Mouse (Mus musculus) erythroid progenitor cell, adult 5-6 weeks (primary cell): Measurements from ENCODE around the gene Wdr48. TPM values are rescaled to one million over a fixed set of nuclear protein-coding genes. Genes with fewer than 3 reads are reported as not detected.

Experiments used
- ATAC-seq: replicated peaks from 2 replicates; pipeline ENCODE4 v1.8.0; 2016; ENCODE audit warnings: moderate number of reproducible peaks, mild to moderate bottlenecking, moderate TSS enrichment, inconsistent platforms; ENCODE audit not compliant: poor library complexity, low FRiP score, severe bottlenecking
- total RNA-seq, 2 experiments: library from RNA; stranded (forward) in 1 of 2; stranded (reverse) in 1 of 2; fragments of 150-400 nt in 1 of 2; fragments of 186-747, 209-891 nt in 1 of 2; gene quantifications; 2 replicates each; pipeline versions ENCODE4 v1.2.3 to v1.2.4; 2015 to 2017; ENCODE audit warnings: low replicate concordance in 2 of 2

Wdr48 gene
- total RNA-seq (2015; ENCODE audit: low replicate concordance) (52.4 and 67.8 TPM in 2 replicates), total RNA-seq (2017; ENCODE audit: low replicate concordance) (52.1 and 63.9 TPM in 2 replicates)

DNA sequence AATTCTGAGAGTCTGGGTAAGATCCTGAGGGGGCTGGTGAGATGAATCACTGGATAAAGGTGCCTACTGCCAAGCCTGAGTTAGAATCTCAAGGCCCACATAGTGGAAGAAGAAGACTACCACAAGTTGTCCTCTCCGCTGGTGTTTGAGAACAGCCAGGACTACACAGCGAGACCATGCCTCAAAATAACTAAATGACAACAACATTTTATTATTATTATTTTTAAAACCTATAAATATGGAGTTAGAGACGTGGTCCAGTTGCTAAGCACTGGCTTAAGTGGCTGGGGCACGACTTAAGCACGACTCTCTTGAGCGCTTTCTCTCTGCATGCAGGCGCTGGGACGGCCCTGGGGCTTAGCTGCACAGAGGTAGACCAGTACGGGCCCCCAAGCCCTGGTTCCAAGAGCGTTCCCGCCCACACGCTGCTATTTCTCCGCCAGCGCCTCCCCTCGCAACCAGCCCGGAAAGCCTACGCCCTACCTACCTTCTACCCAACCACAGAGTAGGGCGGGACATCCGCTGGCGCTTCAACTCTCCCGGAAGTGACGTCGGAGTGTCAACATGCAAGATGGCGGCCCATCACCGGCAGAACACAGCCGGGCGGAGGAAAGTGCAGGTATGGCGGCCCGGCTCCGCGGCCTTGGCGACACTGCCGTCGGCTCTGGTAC is at the start of gene Wdr48:
Gene Wdr48, plus strand, starts transcription at position 540 of the 671 bp plus-strand sequence.
- ATAC-seq, result peak; percentile 99

DNA sequence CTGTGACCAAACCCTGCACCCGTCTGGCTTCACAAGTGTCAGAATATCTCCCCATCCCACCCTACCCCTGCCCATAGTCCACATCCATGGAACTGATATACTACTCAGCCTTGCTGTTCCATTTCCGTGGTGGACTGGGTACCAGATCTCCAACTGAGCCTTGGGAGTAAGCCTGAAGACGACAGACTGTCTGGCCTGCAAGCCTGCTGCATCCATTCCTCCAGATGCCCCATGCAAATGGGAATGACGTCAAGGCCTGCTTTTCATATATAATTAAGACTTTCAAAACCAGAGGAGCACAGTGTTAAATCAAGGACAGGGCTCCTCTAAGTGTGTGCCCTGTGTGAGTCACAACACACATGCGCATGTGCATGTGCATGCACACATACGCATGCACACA is 47.5 kb upstream of the Wdr48 start:
- ATAC-seq, result no peak

DNA sequence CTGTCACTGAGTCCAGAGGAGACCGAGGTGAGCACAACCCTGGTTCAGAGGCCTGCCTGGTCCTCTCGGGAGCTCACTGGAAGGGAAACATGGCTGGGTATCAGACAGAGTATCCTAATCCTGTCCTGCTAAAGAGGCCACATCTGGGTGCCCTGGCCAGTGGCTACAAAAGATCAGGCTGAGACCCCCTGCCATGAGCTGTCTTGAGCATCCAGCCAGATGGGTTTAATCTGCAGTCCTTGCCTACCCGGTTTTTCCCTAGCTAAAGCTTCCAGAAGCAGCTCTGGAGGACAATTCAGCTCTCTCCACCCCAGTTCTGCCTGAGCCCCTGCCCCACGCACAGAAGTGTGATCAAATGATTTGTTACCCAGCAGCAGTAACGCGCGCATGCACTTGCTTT is 46.0 kb upstream of the Wdr48 start:
- no peak for ATAC-seq

DNA sequence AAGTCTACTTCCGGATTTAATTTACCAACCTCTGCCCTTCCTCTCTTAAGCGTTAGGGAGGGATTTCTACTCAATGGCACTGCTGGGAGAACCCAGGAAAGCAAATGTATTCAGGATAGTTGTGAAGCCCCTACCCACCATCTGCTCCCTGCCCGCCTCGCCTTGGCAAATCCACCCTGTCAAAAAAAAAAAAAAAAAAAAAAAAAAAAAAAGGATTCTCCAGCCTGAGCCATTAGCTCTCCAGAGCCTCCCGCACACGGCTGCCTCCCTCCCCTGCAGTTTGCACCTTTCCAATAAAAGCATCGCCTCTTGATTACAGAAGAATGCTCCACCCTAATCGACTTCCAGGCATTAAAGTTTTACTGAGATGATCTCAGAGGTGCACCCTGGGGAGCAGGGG is 45.5 kb upstream of the Wdr48 start:
- no peak for ATAC-seq

DNA sequence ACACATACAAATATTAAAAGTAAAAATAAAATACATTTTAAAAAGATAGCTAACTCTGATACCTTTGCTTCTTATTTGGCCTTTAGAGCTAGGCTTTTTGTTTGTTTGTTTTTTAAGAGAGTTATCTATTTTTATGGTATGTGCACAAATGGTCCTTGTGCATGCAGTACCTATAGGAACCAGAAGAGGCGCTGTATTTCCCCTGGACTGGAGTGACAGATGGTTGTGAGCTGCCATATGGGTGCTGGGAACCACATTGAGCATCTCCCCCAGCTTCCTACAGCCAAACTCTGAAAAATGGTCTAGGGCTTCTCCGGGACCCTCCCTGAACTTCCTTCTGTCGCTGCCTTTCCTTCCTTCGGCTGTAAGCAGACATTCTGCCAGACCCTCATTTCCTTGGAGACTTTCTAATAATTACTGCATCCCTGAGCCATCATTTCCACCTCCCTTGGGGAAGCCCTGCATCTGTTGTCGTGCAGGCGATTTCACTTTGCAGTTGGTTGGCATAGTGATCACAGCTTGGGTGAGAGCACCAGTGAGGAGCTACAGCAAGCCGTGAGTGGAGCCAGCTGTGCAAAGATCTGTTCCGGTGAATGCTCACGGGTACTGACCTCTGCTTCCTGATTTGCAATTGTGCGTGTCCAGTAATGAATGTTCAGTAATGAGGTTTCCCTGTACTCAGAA is 42.2 kb upstream of the Wdr48 start:
- no peak for ATAC-seq

DNA sequence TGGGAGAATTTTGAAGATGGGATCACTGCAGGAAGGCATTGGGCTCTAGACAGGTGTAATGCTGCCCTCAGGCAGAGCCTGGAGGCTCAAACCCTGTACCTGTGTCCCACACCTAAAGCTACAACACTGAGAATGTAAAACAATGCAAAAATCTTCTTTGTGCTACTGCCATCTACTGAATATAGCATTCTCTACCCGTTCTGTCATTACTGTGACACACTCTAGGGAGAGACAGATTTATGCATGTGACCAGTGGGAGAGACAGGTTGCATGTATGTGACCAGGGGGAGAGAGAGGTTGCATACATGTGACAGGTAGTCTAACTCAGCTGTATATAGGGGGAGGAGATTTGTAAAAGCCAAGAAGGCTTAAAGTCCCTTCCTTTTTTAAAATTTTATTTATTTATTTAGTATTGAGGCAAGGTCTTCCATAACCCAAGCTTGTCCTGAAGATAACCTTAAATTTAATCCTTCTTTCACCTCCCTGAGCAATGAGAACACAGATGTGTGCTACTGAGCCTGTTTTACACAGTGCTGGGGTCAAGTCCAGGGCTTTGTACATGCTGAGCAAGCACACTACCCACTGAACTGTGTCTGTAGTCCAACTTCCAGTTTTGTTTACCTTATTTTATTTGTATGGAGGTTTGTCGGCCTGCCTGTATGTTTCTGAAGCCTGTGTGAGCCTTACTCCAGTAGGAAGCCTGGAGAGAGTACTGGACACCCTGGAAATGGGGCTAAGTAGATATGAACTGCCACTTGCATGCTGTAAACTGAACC is 41.4 kb upstream of the Wdr48 start:
- no peak for ATAC-seq

DNA sequence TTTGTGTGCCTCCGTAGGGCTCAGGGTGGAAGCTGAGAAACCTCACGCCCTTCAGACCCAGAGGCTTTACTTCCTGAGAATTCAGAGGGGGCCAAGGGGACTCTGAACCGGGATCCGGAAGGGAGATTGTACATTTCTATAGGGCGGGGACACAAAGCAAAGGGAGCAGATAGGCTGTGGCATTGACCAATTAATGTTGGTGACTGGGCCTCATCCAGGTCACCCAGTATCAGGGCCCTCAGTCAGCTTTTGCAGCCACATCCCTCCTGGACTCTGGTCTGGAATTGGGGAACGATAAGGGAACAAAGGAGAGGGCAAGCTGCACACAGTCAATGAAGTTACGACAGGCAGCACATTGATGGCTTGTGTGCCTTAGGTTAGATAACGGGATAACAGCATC is 40.5 kb upstream of the Wdr48 start:
- no peak for ATAC-seq

DNA sequence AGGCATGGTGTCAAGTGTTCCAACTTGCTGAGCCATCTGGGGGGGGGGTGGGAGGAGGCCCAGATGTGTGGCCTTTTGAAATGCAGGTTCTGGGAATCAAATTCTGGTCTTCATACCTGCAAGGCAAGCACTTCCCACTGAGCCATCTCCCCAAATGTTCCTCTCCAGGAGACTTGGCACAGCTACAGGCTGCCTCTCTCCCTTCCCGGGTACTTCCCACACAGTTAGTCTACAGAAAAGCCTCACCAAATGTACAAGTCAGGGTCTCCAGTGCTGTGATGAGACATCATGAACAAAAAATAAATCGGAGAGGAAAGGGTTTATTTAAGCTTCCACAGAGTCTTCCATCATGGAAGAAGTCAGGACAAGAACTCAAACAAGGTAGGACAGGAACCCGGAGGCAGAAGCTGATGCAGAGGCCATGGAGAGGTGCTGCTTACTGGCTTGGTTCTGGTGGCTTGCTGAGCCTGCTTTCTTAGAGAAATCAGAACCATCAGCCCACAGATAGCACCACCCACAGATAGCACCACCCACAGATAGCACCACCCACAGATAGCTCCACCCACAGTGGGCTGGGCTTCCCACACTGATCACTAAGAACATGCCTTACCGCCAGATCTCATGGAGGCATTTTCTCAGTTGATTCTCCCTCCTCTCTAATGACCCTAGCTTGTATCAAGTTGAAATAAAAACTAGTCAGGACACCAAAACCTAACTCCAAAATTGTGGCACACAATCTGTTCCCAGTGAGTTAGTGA is 7.4 kb upstream of the Wdr48 start:
- no peak for ATAC-seq

DNA sequence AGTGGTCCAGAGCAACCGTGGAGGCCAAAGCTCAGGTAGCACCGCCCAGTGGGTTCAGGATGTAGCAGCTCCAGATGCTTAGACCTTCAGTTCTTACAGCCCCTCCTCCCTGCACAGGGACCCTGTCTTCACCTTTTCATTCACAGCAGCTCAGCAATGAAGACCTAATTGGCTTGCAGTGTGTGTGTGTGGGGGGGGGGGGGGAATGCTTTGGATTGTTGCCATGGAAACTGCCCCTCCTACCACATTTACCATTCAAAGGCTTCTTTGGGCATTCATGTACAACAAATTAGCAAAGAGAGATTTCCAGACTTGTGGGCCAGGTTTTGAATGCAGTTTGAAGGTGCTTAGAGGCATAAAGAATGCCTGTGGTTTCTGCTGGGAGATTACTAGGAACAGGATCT is 5.8 kb upstream of the Wdr48 start:
- no peak for ATAC-seq

DNA sequence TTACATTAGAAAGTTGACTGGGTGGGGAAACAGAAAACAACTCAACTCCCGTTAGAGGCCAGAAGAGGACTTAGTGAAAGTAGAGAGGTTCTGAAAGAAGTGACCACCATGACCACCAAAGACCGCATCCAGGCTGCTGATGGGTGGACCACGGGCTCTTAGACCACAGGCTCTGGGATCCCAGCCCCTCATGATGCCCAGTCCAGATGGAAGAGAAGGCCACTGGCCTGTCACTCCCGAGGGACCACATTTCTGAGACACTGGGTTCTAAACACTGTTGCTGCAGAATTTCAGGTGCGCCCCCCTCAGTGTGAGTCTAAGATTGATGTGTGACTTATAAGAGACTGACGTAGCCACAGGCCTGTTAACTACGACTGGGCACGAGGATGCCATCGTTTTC is 5.2 kb upstream of the Wdr48 start:
- ATAC-seq, result no peak

DNA sequence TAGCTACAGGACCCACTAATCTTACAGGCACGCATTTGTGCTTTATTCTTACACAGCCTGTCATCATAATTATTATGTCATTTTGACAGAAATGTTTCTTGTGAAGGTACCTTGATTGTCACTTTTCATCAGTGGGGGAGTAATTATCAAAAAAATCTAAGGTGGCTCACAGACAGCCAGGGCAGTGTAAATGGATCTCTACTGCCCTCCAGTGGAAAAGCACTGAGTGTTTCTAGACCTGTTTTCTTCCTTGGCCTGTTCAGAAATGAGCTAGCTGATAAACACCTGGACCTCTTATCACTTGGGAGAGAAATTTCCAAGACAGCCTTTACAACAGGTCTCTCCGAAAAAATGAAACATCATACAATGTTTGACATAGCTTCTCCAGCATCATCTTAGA is 4.0 kb upstream of the Wdr48 start:
- ATAC-seq, result no peak

DNA sequence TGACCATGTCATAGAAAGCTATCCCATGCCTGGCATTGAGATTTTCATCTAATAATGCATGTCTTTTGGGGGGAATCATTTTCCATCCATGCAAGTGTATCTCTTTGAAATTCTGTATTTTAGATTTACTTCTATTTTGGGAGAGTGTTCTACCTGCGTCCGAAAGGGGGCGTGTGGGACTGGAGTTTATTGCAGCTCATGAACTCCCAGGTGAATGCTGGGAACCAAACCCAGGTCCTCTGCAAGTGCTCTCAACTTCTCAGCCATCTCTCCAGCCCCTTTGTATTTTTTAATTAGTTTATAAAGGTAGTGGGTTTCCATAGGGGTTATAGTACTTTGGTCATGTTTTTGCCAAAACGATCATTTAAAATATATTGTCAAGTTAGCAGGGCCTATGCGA is 797 bp upstream of the Wdr48 start:
- ATAC-seq, result no peak

DNA sequence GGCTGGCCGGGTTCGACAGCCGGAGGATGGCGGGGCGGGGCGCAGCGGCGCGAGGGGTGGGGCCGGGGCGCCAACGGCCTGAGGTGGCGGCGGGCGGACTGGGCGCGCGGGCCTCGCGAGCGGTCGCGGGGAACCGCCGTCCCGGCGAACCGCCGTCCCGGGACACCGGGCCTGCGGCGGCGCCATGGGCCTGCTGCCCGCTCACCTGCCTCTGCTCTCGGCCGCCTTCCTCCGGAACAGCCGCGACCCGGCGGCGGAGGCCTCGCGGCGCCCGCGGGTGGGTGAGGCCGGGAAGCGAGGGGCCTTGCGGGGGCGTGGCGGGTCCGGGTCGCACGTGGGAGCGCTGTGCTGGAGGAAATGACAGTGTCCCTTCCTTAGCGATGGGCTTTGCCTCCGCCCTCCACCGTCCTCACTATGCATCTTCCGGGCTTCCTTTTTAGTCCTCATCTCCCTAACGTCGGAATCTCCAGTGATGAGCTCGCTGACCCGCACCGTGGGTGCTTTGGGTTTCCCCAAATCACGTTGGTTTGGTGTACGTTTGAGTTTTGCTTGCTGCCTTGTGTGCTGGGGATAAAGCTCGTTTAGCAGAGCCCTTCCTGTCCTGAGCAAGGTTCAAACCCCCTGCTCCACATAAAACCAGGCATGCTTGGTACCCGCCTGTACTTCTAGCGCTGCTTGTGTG is 503 bp downstream of the Wdr48 start:
- peak; percentile 37 for ATAC-seq

DNA sequence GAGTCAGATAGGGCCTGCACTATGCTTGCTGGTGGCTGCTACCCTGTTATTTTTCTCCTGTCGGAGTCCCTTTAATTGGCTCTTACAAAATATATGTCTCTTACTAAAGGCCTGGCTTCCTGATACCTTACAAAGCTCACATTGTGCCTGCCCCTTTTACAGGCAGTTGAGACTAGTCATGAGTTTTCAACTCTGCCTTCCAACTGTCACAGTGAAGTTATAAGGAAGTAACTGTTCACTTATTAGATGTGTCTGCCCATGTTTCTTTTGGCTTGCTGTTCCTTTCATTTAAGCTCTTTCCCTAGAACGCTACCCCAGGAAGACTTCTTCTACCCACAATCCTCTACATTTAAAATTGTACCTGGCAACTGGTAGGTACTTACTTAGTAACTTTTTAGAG is 4.8 kb downstream of the Wdr48 start:
- ATAC-seq, result no peak

DNA sequence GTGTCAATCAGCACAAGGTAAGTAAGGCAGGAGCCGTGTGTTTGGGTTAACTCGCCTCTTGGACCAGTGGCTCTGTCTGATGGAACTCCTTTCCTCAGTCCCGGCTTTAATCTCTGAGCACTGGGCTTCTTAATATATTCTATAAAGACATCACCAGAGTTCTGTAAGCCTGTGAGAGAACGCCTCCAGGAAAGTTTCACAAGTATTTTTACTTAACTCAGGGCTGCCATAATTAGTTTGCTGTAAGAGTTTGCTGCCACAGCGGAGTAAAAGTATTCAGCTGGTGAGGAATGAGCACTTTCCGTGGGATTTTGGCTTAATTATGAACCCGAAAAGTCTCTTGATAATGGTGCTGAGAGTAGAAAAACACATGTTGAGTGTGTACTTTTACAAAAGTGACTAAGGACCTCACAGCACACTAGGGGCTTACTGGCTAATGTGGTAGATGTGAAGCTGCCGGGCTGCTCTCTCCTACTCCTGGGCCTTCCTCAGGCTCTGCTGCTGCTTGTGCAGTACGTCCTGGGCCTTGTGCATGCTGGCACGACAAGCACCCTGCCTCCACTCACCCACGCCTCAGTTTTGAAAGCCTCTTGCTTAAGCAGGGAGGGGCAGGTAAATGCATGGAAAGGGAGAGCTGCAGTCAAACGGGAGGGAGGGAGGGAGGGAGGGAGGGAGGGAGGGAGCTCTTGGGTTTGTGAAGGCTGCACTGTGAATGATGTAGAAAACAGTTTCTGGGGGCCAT is 7.9 kb downstream of the Wdr48 start:
- ATAC-seq, result no peak

DNA sequence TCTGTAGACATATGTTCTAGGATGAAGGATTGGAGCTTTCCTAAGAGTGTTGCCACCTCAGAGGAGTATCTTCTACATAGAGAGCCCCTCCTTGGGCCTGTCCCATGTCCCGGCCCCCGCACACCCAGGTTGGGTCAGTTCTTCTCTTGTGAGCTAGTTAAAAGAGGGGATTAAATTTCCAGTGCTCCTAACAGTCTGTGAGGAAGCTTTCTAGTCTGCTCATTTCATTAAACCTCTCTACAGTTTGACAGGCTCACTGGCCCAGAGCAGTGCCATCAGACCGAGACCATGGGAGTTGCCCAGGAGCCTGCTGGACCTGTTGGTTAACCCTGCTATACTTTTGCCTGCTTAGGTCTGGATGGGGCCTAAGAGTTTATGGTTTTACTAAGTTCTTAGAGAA is 14.0 kb downstream of the Wdr48 start:
- no peak for ATAC-seq

DNA sequence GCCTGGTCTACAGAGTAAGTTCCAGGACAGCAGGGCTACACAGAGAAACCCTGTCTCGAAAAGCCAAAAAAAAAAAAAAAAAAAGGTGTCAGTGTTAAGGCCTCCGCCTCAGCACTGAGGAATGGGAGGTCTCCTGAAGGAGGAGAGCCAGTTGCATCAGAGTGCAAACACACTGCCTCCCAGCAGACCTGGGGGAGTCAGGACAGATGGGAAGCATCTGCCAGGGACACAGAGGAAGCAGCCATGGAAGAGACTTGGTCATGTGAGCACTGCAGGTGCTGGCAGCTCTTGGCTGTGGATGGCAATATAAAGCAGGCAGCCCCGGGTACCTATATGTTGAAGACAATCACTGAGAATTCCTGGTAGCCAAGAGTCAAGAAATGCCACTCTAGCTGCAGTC is 15.3 kb downstream of the Wdr48 start:
- no peak for ATAC-seq

DNA sequence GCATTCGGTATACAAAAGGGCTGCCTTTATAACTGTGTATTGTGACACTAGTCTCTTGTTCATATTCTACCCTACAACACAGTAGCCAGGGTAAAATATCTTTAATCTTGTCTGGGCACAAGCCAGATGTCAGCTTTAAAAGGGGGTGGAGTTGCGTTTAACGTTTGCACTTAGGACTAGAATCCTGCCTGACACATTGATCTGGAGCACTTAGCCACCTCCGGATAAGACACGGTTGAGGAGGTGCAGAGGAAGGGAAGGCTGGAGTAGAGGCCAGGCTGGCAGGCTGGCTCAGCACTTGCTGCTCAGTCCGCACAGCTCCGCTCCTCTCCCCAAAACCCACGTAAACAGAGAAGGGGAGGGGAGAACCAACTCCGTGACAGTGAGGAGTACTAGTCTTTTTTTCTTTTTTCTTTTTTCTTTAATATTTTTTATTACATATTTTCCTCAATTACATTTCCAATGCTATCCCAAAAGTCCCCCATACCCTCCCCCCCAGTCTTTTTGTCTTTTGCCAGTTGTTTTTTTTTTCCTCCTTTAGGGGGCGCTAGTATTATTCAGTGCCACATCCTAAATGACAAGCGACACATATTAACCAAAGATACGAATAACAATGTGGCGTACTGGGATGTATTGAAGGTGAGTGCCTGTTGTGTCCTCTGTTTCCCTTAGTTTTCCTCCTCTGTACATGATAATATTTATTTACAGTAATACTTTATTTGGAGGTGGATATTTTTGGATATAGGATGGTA is 18.6 kb downstream of the Wdr48 start:
- no peak for ATAC-seq
